Mouse (Mus musculus) gastrocnemius, postnatal 14 days (tissue): Measurements from ENCODE around the gene Man2b1. TPM values are rescaled to one million over a fixed set of nuclear protein-coding genes. Genes with fewer than 3 reads are reported as not detected.
"Not testable (repeated sequence)": the region's sequence is repeated elsewhere in the genome, so short reads cannot be mapped to it uniquely, and the experiment has no call there.

Experiments
- DNase-seq: peaks from one replicate; pipeline ENCODE4 v3.0.0; 2021; ENCODE audit warnings: mixed read lengths
- intact Hi-C: fragments of 180-260 bp; cut with DNase I; formaldehyde crosslinking; loops from one replicate; pipeline ENCODE4 v1.15.1; 2025; ENCODE audit warnings: low total_unique reads
- microRNA-seq, 2 experiments: library from miRNA; unstranded; fragments of <30 nt; microRNA quantifications; one replicate each; pipeline ENCODE4 v1.2.0; 2021
- total RNA-seq, 2 experiments: library from RNA; stranded (reverse); gene quantifications; 2 replicates each; pipeline ENCODE4 v1.2.3; 2021

Gene Man2b1
- total RNA-seq, 2 experiments from 2014 or later, result 13.6 to 14.0 TPM

DNA sequence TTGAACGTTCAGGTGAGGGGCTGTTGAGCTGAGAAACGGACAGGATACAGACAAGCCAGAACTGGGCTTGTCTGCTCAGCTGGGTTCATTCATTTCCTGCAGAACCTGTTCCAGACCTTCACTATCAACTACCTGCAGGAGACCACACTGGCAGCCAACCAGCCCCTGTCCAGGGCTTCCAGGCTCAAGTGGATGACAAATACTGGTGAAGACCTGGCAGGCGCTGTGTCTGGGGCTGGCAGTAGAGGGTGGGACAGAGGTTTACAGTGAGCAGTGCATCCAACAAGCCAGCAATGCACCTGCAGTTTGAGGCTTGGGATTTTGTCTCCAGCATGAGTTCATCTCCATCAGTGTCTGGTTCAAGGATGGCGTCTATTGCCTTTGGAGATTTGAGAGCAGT, 13.8 kb downstream of the Man2b1 start:
- DNase-seq, result no peak
- intact Hi-C loops, result no loop called here

DNA sequence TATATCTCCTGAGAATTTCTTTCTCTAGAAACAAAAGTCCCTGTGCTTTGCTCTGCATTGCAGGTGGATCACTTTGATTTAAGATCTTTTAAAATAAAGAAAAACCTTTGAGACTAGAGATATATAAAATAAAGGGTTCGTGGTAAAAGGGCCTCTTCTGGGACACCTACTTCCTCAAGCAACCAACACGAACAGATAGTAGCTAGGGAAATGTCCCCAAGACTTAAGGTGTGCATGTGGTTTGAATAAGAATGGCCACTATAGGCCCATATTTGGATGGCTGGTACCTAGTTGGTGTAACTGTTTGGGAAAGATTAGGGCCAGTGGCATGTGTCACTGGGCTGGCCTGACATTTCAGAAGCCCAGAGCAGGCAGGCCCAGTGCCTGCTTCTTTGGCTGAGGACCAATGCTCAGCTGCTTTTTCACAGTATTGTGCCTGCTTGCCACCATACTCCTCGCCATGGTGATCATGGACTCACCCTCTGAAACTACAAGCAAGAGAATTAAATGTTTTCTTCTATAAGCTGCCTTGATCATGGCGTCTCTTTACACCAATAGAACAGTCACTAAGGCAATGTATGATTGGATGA, 17.1 kb downstream of the Man2b1 start:
- intact Hi-C loops, result no loop called here
- DNase-seq, result no peak

DNA sequence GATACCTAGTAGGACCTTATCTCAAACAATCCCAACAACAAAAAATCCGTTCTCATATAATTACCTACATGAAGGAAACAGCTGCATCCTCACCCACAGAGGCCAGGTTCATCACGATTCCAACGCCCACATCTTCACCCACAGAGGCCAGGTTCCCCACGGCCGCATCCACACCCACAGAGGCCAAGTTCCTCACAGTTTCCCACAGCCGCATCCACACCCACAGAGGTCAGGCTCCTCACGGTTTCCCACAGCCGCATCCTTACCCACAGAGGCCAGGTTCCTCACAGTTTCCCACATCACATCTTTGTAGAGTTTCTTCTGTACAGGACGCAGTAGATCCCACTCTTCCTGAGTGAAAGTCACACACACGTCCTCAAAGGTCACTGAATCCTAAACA, 30.2 kb downstream of the Man2b1 start:
- intact Hi-C loops, result no loop called here

DNA sequence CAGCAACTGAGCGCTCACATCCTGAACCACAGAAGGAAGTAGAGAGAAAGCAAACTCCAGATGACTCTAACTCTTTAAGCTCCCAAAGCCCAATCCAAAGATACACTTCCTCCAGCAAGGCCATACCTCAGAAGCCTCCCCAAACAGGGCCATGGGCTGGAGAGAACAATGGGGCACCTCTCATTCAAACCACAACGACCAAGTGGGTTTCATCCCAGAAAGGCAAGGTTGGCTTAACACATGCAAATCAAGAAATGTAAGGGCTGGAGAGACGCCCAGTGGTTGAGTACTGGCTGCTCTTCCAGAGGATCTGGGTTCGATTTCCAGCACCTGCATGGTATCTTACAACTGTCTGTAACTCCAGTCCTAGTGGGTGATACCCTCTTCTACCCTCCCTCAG, 32.4 kb downstream of the Man2b1 start:
- intact Hi-C loops, result no loop called here
- no peak for DNase-seq

More for the DNA sequence above, 30.2 kb downstream of the Man2b1 start:
- no peak for DNase-seq

DNA sequence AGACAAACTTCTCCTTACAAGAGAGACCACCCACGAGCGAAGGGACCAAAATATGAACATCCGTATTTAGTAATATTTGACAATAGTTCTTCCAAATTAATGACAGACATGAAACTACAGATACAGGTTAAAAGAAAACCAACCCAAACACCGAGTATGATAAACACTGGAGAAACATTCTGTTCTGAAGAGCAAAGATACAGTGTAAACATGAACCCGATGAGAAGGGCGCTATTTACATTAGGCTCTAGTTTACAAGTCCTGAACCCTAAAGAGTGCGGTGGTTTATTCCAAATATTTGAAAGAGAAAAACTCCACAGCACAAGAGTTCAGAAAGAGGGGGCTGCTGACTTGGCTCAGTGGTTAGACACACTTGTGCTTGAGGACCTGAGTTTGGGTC, 33.9 kb downstream of the Man2b1 start:
- intact Hi-C loops, result no loop called here
- no peak for DNase-seq

DNA sequence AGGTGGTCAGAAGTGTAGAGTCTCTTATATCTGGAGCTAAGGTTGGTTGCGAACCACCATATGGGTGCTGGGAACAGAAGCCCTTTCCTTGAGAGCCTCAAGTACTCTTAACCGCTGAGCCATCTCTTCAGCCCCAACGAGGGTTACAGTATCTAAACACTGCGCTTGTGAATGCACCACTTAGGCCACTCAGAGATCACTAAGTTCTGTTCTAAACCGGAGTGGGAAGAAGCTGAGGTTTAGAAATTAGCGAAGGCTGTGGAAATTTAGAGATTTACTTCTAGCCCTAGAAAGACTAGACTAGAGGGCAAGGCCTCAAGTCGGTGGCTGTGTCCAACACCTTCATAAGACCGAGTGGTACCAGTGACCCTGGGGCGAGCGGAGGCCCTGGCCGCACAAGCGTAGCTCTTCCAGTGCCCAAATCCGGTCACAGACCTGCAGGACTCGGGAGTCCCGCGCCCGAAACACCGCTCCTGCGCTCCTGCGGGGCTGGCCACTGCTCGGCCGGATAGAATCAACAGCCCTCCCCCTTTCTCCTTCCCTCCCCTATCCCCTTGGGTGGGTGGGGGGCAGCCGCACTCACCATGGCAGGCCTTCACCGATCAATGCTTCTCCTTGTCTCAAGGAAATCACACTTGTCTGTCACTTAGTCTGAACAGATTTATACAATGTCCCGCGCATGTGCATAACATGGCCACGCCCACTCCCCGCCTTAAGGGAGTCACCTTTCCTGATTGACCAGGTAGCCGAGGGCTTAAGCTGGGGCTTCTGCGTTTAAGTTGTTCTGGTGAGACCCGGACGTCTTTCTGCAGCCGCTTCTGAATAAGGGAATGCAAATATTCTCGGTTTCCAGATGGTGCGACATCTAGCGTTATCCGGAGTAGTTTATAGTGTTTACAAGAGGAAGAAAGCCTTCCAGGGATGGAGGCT, 36.2 kb downstream of the Man2b1 start:
- intact Hi-C loops, result no loop called here
- DNase-seq, result peak; percentile 70

DNA sequence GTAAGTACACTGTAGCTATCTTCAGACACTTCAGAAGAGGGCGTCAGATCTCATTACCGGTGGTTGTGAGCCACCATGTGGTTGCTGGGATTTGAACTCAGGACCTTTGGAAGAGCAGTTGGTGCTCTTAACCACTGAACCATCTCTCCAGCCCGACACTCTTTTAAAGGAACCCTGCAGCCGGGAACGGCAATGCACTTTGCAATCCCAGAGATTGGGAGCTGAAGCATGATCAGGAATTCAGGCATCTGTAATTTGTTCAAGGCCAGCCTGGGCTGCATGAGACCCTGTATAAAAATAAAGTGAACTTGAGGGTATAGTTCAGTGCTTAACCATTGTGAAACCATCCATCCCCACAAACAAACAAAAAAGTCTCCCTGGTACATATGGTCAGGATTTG, 37.2 kb downstream of the Man2b1 start:
- DNase-seq, intact Hi-C loops: not testable (repeated sequence)

DNA sequence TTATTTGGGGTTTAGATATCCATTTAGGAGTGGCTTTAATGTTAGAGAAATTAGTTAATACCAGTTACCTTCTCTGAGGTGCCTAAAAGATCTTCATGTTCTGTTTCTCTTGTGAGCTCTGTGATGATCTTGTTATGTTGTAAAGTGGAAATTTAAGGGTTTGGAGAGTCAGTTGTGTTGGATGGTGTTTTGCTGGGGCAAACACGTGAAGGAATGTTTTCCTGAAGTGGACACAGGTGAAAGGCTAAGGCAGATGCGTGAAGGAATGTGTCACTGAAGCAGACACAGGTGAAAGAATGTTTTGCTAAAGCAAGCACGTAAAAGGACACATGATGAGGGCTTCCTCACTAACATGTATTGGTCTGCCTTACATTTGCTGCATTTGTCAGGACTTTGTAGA, 39.9 kb downstream of the Man2b1 start, which contains the start of gene Zfp791:
Gene Zfp791 (minus strand): TSS at position 101 of the 400 bp plus-strand sequence.
- no peak for DNase-seq
- intact Hi-C loops, result no loop called here

DNA sequence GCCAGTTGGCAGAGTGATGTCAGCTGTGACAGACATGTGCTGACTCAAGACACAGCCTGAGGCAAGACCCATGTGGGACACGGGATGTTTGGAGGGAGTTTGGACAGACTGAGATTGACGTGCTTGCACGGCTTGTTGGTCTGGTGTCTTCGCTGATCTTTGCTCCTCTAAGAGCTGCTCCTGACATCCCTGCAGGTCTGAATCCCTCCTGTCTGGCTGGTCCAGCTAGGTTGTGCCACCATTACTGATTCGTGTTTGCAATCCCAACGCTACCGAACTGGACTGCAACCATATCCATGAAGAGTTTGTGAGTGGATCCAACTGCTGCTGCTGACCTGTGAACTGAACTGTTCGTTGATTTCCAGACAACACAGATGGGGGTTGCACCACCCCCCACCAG, 40.6 kb downstream of the Man2b1 start:
- no peak for DNase-seq
- intact Hi-C loops, result no loop called here

DNA sequence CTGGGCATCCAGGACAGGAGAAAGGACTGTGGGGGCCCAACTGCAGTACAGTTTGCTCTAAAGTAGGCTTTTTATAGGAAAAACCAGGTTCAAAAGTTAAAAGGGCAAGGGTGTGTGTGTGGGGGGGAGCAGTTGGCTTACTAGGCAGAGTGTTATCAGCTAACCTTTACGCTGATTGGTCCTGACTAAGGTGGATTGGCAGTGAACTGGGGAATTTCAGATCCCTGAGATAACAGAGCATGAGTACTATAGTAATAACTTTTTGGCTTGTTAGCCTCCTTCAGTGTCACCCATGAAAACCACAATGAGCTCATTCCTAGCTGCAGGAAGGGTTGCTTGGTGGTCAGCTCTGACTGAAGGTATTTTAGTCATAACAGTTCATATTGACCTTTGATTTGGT, 49.3 kb downstream of the Man2b1 start:
- intact Hi-C loops, result no loop called here
- no peak for DNase-seq

DNA sequence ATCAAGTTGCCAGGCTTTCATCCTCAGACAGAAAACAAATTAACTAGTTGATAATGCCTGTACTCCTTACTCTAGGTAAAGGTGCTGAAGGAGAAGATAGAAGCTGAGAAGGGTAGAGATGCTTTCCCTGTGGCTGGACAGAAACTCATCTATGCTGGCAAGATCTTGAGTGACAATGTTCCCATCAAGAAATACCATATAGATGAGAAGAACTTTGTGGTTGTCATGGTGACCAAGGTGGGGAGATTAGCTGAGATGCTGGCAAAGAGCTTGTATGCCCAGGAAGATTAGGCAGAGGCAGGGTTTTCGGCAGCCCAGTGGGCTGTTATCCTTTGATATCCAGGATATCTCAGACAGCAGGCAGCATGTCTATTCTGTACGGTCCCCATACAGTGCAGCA, 52.6 kb downstream of the Man2b1 start:
- DNase-seq, intact Hi-C loops: not testable (repeated sequence)

DNA sequence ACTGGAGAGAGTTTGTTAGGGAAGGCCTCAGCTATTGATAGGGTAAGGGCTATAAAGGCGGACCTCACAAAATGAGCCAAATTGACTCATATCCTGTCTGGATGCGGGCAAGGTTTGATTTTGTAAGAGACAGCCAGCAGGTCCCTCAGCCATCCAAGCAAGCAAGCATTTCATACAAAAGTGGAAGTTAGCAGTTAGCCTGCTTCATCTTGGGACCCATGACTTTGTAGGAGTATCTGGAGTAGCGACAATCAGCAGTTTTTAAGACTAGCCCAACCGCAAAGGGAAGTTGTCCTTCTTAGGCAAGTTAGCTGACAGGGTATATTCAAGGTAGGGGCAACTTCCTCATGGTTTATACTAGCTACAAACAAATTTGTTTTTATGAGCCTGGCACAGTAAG, 59.4 kb downstream of the Man2b1 start:
- DNase-seq, result no peak
- intact Hi-C loops, result no loop called here

Small RNA genes lying within 50 kb of the gene (microRNA-seq; reads per million reads assigned to microRNA genes)
- gene Gm23388 (0 to 0.32 reads per million in 2 experiments), gene Mir7070 (0 reads per million in 2 experiments)

Other genes with a start within 250 kb of the Man2b1 start
- 100 to 1,000 TPM; 122 to 124 TPM for gene Rad23a, start 242.6 kb upstream of the Man2b1 start, total RNA-seq
- 100 to 1,000 TPM; 197 to 229 TPM for gene Calr, start 236.3 kb upstream of the Man2b1 start, total RNA-seq
- 10 to 100 TPM; 24.8 to 25.5 TPM for gene Farsa, start 226.3 kb upstream of the Man2b1 start, total RNA-seq
- 1 to 10 TPM; 2.1 to 2.6 TPM for gene Syce2, start 211.2 kb upstream of the Man2b1 start, total RNA-seq
- gene Gcdh, start 189.3 kb upstream of the Man2b1 start, total RNA-seq, result 10 to 100 TPM; 23.3 to 30.0 TPM
- under 1 TPM in 1 of 2 experiments, not detected in 1; 0.23 TPM for gene Klf1, start 181.3 kb upstream of the Man2b1 start, total RNA-seq
- 1 to 10 TPM; 5.7 to 6.9 TPM for gene Dnase2a, start 174.7 kb upstream of the Man2b1 start, total RNA-seq
- under 1 TPM in 1 of 2 experiments, not detected in 1; 0.07 TPM for gene Mast1, start 145.9 kb upstream of the Man2b1 start, total RNA-seq
- not detected for gene Rtbdn, start 136.3 kb upstream of the Man2b1 start, total RNA-seq
- gene Gm49661, start 113.8 kb upstream of the Man2b1 start, total RNA-seq, result not detected
- gene Prdx2, start 113.7 kb upstream of the Man2b1 start, total RNA-seq, result 100 to 1,000 TPM; 224 to 248 TPM
- 10 to 100 TPM; 22.6 to 28.4 TPM for gene Rnaseh2a, start 113.5 kb upstream of the Man2b1 start, total RNA-seq
- 1 to 10 TPM; 6.2 to 6.3 TPM for gene Junb, start 104.6 kb upstream of the Man2b1 start, total RNA-seq
- 1 to 10 TPM; 1.4 to 1.5 TPM for gene Hook2, start 92.7 kb upstream of the Man2b1 start, total RNA-seq
- gene Best2, start 68.7 kb upstream of the Man2b1 start, total RNA-seq, result not detected
- gene Asna1, start 58.0 kb upstream of the Man2b1 start, total RNA-seq, result 10 to 100 TPM; 44.3 to 44.9 TPM
- gene Trir, start 56.4 kb upstream of the Man2b1 start, total RNA-seq, result 10 to 100 TPM; 77.5 to 92.1 TPM
- gene Tnpo2, start 46.4 kb upstream of the Man2b1 start, total RNA-seq, result 10 to 100 TPM; 24.6 to 27.9 TPM
- gene Fbxw9, start 23.2 kb upstream of the Man2b1 start, total RNA-seq, result 1 to 10 TPM; 3.6 to 4.7 TPM
- not detected for gene Gm5741, start 15.3 kb upstream of the Man2b1 start, total RNA-seq
- gene Dhps, start 11.5 kb upstream of the Man2b1 start, total RNA-seq, result 10 to 100 TPM; 18.2 to 20.2 TPM
- gene Wdr83os, start 2.5 kb upstream of the Man2b1 start, total RNA-seq, result 10 to 100 TPM; 45.3 to 46.2 TPM
- gene Wdr83, start 2.0 kb upstream of the Man2b1 start, total RNA-seq, result 10 to 100 TPM; 13.2 to 15.1 TPM
- under 1 TPM; 0.86 to 0.92 TPM for gene Zfp791, start 39.8 kb downstream of the Man2b1 start, total RNA-seq
- not detected for gene Cks1brt, start 68.7 kb downstream of the Man2b1 start, total RNA-seq
- gene Olfr371, start 142.7 kb downstream of the Man2b1 start, total RNA-seq, result not detected
- 1 to 10 TPM; 7.2 to 9.5 TPM for gene Orc6, start 216.4 kb downstream of the Man2b1 start, total RNA-seq
- 10 to 100 TPM; 51.5 to 52.4 TPM for gene Vps35, start 216.5 kb downstream of the Man2b1 start, total RNA-seq